Mouse (Mus musculus): ENCODE data around the gene 1700019N19Rik. TPM values are rescaled to one million over a fixed set of nuclear protein-coding genes. Genes with fewer than 3 reads are reported as not detected.

1700019N19Rik gene
- total RNA-seq (2022) = not detected

DNA sequence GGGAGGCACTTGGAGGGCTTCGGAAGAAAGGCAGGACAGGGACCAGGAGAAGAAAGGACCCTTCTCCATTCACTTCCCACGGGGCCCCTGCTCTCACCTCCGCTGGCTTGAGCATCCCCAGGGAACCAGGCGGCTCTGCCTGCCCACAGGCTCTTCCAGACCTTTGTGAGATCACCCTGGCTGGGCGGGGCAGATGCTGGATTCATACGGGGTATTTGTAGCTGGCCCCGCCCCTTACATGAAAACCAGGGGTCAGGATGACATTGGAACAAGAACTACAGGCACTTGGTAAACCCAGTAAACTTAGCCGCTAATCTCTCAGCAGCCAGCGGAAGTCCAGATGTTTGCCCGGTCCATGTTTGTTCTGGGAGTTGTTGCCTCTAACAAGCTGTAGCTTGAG is at the start of gene 1700019N19Rik:
Gene 1700019N19Rik, minus strand, starts transcription at position 178 of the 400 bp plus-strand sequence.
- DNase-seq (ENCODE audit: low spot score in 2 of 2) = no peak

DNA sequence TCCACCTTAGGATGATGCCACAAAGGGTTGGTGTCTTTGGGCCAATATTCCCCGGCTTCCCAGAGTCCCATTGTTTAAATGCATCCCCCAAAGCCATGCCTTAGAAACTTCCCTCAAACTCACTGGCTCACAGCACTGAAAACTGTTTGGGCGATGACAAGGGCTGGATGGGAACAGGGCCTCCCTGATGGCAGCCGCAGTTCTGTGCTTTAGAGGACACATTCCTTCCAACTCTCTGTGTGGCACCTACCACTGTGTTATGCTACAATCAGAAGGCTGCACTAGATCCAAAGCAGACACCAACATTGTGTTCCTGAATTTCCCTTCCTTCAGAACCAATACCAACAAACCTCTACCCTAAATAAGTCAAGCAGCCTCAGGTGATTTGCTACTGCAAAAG is 49.3 kb upstream of the 1700019N19Rik start:
- DNase-seq (ENCODE audit: low spot score in 2 of 2) = no peak

DNA sequence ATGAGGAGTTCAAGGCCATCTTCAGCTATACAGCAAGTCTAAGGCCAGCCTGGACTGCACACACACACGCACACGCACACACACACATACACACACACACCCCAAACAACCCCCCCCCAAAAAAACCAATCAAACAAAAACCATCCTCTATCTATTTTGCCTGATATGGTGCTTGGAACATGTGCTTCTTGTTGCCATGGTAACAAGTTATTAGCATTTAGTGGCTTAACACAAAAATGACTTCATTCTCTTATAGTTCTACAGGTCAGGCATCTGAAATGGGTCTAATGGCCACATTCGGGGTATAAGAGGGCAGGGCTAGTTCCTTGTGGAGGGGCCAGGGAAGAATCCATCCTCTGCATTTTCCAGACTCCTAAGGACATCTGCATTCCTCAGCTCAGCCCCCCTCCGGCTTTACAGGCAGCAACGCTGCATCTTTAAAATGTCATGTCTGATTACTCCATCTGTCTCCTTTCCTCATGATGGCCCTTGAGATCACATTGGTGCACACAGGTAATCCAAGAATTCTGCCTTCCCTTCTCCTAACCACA is 46.5 kb upstream of the 1700019N19Rik start:
- DNase-seq (ENCODE audit: low spot score in 2 of 2) = no peak

- DNase-seq (ENCODE audit: low spot score in 2 of 2) = no peak
Measured at GRCm38 (mm10) chr19:58839806-58840205, 45.5 kb upstream of the 1700019N19Rik start.

DNA sequence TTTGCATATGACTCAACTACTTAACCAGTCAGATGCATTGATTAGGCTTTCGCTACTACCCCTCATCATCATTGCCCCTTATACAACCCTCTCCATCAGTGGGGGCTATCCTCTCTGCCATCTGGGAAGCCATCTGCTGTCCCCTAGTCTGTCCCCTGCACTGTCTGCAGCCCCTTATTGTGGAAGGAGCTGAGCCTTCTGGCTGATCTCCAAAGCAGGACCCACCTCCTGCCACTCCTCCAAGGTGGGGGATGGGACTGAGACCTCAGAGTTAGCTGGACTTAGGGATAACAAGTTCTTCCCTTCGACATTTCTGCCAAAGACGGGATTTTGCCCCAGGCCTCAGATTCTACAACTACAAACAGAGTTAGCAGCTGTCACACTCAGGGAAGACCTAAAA is 45.1 kb upstream of the 1700019N19Rik start:
- DNase-seq (ENCODE audit: low spot score in 2 of 2) = no peak

DNA sequence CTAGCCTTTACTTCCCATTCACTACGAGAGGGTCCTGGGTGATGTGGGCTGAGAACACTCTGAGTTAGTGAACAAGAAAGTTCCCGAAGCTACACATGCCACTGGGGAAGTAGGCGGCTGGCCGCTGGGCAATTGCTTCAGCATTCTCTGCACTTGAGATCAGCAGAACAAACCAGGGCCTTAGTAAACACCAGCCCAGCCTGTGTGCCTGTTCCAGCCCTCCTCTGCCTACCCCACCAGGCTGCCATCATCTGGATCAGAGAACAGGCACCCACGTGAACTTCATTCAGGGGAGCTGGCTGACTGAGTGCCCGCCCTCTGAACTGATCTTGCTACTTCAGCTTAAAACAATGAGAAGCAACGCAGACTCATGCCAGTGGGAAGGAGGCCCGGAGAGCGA is 44.4 kb upstream of the 1700019N19Rik start:
- DNase-seq (ENCODE audit: low spot score in 2 of 2) = no peak

- no peak for DNase-seq (ENCODE audit: low spot score in 2 of 2)
Measured at GRCm38 (mm10) chr19:58833639-58834180, 39.4 kb upstream of the 1700019N19Rik start.

DNA sequence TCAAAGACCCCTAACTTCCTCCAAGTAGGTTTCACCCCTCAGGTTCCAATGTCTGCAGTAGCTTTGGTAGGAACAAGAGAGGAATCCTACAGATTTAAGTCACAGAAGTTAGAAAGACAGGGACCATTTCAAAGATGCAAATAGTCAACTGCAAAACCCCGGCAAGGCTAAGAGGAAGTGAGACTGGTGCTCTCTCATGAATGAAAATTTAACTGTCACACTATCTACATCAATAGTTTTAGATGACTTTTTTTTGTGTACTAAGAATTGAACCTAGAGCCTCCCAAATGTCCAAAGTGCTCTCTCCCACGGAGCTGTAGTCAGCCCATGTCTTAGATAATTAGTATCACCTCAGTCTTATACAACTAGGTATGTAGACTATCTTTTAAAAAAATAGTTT is 38.7 kb upstream of the 1700019N19Rik start:
- no peak for DNase-seq (ENCODE audit: low spot score in 2 of 2)

GRCm38 (mm10) chr19:58831280-58831922 is 37.1 kb upstream of the 1700019N19Rik start:
- DNase-seq (ENCODE audit: low spot score in 2 of 2) = no peak

GRCm38 (mm10) chr19:58830182-58830581 is 35.9 kb upstream of the 1700019N19Rik start:
- DNase-seq (ENCODE audit: low spot score in 2 of 2) = no peak

DNA sequence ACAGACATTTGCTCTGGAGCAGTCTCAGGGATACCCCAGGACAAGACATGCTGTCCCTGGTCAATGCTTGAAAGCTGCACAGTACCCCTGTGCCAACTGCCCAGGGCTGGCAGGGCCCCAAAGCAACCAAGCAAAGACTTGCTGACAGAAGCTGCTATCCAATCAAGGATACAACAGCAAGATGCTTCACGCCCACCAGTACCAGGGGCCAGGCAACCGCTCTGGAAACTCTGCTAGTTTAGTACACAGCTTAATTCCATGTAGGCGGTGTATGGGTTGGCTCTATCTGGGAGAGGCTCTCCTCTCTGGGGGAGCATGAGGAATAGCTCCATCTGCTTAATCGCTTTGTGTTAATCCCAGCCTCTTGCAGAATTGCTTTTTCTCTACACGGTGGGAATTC is 35.3 kb upstream of the 1700019N19Rik start:
- no peak for DNase-seq (ENCODE audit: low spot score in 2 of 2)

- DNase-seq (ENCODE audit: low spot score in 2 of 2) = no peak
Measured at GRCm38 (mm10) chr19:58827656-58828055, 33.4 kb upstream of the 1700019N19Rik start.

DNA sequence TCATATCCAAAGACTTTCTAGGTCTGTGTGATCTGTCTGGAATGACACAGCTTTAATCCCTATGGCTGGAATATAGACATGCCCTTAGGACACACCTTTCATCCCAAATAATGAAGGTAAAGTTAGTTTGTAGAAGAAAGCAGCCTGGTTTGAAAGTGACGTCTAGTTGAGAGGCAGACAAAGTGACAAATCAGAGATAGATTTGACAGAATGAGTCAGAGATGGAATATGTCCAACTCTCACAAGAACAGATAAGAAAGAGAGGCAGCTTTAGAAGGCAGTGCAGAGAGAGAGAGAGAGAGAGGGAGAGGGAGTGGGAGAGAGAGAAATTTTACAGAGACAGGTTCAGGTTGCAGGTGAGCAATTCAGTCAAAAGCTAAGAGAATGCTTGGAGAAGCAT is 30.1 kb upstream of the 1700019N19Rik start:
- no peak for DNase-seq (ENCODE audit: low spot score in 2 of 2)

DNA sequence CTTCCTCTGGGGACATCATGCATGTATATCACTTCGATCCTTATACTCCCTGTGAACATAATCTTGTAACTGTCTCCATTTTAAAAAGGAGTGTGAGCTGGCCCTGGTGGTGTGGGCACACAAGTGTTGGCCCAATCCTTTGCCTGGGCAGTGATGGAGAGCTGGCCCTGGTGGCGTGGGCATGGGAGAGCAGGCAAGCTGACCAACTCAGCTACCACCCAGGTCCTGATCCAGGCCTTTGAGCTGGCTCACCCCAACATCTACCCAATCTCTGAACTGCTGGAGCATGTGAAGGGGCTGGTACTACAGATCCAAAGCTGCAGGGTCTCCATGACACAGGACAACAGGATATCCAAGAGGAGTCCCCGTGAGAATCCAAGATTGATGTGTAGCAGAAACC is 29.0 kb upstream of the 1700019N19Rik start:
- DNase-seq (ENCODE audit: low spot score in 2 of 2) = no peak

GRCm38 (mm10) chr19:58822454-58823200 is 28.4 kb upstream of the 1700019N19Rik start:
- DNase-seq (ENCODE audit: low spot score in 2 of 2) = peak; percentile 84 to 94

GRCm38 (mm10) chr19:58818571-58819415 is 24.5 kb upstream of the 1700019N19Rik start:
- no peak for DNase-seq (ENCODE audit: low spot score in 2 of 2)

GRCm38 (mm10) chr19:58817398-58817797 is 23.1 kb upstream of the 1700019N19Rik start:
- DNase-seq (ENCODE audit: low spot score in 2 of 2) = no peak

GRCm38 (mm10) chr19:58816453-58817041 is 22.3 kb upstream of the 1700019N19Rik start:
- peak; percentile 28 to 51 for DNase-seq (ENCODE audit: low spot score in 2 of 2)

DNA sequence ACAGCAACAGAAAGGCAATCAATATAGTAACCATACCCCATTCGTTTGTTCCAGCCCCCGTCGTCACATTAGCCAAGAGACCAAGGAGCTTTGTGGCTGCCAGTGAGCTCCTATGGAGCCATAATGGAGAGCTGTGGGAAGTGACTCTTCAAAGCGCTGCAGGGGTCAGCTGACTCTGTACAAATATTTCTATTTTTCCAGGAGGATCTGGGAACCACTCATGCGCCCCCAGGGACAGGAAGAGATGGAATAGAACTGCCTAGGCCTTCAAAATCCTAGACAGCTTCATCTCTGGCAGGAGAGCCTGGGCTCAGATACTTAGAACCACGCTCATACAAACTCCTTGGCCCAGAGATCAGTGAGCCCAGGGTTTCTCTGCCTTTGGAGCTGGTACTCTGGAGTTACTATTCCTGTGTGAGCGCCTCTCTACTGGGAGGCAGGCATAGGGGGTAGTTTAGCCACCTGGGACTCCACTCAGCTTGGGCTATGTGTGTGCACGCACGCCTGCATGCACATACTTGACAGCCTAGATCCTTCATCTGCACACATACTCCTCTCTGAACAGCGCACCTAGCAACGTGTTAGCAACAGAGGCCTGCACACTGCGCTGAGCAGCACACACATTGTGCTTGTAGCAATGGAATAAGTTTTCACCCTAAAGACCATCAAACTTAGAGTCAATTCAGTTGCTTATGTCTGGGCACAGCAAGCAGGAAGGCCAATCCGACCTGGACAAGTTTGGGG is 21.1 kb upstream of the 1700019N19Rik start:
- no peak for DNase-seq (ENCODE audit: low spot score in 2 of 2)

DNA sequence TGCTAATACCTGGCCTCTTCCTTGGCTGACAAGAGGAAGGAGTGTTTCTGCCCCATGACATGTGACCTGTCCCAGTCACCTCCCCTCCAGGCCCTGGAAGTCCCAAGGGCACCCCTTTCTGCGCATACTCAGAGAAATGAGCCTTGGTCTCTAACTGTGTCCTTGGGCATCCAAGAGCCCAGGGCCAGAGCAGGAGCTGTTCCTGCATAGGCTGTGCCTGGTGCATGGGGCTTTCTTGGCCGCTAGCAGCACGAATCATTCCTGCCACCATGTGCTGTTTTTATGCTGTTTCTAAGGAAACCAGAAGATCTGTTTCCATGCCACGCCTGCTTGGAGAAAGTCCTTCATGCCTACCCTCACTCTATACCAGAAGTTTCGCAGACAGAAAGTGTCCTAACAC is 16.3 kb upstream of the 1700019N19Rik start:
- no peak for DNase-seq (ENCODE audit: low spot score in 2 of 2)
